Mouse (Mus musculus) small intestine, adult 2 months (tissue): ENCODE results near the gene Nfu1.

Experiments
- CTCF ChIP-seq: fragments of 200-500 bp; IDR thresholded peaks from 2 replicates; pipeline ENCODE4 v1.5.1; 2012; ENCODE audit warnings: low read depth, mild to moderate bottlenecking, control low read depth, inconsistent platforms, low read length, moderate library complexity, mixed read lengths; ENCODE audit not compliant: insufficient replicate concordance, insufficient read length; ENCODE audit errors: extremely low read depth
- POLR2A ChIP-seq: fragments of 200-500 bp; IDR thresholded peaks from 2 replicates; pipeline ENCODE4 v1.6.1; 2012; ENCODE audit warnings: low read depth, mild to moderate bottlenecking, control low read depth, inconsistent platforms, low read length, moderate library complexity

GRCm38 (mm10) chr6:87041431-87041830, 32.4 kb downstream of the Nfu1 start:
- TF ChIP-seq CTCF (no peak), POLR2A (no peak)
